Mouse (Mus musculus): ENCODE measurements around the gene Vmn2r85. TPM values are rescaled to one million over a fixed set of nuclear protein-coding genes. Genes with fewer than 3 reads are reported as not detected.
"Not testable (repeated sequence)": the region's sequence is repeated elsewhere in the genome, so short reads cannot be mapped to it uniquely, and the experiment has no call there.

Vmn2r85 gene
- polyA plus RNA-seq (2017; shearing (Covaris generic)): under 1 TPM in 1 of 3 experiments, not detected in 2; 0.21 TPM

DNA sequence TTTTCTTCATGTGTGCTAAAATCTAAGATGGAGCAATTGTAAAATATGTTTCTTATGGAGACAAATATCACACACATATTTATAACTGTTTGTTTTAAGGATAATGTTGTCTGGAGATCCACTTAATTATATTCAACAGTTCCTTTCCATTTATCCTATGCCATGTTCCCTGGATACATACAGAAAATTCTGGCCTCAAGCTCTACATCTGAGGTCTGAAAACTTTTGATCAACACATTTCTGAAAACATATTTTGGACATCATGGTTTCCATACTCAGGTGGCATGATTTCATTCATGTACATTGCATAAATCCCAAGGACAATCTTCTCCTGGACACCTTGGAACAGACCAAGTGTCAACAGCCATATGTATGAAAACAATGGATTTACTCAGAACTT is at the start of gene Vmn2r85:
Gene Vmn2r85 (minus strand): TSS at position 101 of the 400 bp plus-strand sequence.
- ATAC-seq: not testable (repeated sequence)

DNA sequence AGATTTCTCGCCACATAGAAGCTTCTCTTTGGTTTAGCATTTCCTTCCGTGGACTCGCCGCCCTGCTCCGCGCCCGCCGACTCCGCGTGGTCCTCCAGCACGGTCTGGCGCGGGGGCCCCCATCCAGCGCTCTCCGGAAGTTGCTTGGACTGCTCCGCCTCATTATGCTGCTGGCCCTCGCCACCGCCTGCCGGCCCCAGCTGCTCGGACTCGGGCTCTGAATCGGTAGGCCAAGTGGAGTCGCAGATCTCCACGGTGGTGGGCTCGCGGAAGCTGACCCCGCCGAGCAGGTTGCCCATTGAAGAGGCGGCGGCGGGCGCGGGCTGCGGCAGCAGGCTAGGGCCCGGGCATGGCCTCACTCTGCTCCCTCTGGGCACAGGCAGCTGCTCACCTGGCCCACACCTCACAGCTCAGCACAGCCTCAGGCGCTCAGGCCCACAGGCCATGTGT is 40.8 kb upstream of the Vmn2r85 start:
- no peak for ATAC-seq

DNA sequence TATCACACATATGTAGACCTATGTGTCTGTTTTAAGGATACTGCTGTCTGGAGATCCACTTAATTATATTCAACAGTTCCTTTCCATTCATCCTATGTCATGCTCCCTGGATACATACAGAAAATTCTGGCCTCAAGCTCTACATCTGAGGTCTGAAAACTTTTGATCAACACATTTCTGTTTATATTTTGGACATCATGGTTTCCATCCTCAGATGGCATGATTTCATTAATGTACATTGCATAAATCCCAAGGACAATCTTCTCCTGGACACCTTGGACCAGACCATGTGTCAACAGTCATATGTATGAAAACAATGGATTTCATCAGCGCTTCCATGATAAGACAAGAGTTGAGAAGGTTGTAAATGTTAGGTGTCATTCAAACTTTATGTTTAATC is 26.4 kb upstream of the Vmn2r85 start, which contains the start of gene Vmn2r86:
Gene Vmn2r86 (minus strand): TSS at position 101 of the 400 bp plus-strand sequence.
- ATAC-seq: not testable (repeated sequence)

DNA sequence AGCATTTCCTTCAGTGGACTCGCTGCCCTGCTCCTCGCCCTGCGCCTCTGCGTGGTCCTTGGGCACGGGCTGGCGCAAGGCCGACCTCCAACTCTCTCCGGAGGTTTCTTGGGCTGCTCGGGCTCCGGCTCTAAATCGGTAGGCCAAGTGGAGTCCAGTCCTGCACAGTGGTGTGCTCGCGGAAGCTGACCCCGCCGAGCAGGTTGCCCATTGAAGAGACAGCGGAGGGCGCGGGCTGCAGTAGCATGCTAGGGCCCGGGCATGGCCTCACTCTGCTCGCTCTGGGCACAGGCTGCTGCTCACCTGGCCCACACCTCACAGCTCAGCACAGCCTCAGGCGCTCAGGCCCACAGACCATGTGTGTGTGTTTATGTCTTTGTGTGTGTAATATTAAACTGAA is 15.3 kb upstream of the Vmn2r85 start:
- no peak for ATAC-seq

DNA sequence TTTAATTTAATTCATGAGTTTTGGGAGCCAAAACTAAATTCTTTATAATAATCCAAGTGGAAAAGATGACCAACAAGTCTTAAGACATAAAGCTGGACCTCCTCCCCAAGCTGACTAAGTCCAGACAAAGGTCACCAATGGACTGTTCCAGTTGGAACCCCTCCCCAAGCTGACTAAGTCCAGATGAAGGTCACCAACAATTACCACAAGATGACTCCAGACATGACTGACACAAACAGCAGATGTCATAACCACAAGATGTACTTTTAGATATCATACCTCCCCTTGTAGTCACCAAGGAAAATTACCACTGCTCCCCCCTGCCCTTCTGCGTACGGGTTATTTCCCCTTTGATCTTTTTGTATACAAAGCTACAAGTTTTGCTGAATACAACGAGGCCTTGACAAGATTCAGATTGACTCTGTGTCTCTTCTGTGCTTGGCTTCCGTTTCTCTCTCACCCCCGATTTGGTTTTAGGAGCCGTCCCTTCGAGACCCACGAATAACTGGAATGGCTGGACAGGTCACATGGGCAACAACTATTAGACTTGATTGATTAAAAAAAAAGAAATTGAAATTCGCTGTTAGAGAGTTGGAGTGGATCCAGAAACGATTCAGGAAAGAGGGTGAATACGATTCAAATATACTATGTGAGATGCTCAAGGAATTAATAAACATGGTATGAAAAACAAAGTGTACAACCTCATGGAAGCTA is 4.8 kb upstream of the Vmn2r85 start:
- ATAC-seq: not testable (repeated sequence)

DNA sequence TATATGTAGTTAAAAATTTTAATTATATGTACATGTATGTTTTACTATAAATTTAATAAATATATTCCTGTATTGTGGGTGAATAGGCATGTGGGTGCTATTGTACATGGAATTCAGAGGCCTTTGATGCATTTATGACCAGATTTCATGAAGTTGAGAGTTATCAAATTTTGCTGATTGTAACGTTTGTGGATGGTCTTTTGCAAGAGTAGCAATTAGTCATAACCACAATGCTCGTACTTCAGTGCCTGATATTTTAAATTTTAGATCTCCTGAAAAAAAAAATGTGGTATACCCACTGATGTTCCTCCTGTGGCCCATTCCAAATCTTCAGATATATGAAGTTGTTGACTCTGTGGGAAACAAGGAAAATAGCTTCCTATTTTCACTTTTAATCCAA is 7.1 kb downstream of the Vmn2r85 start:
- not testable (repeated sequence) for ATAC-seq

DNA sequence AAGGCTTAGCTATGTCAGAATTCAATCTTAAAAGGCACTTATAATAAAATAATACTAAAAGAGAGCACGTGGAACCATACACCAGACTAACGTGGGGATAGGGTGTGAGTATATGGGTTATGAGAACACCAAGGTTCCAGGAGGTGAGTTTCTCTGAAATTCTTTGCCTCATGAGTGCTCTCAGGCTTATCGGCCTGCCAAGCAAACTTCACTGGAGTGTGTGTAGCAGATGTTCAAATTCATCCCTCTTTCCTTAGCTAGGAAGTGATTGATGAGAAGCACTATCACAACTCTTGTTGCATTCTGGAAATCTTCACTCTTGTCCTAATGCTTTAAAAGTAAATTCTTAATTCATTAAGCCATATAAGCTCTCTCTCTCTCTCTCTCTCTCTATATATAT is 9.1 kb downstream of the Vmn2r85 start:
- no peak for ATAC-seq

DNA sequence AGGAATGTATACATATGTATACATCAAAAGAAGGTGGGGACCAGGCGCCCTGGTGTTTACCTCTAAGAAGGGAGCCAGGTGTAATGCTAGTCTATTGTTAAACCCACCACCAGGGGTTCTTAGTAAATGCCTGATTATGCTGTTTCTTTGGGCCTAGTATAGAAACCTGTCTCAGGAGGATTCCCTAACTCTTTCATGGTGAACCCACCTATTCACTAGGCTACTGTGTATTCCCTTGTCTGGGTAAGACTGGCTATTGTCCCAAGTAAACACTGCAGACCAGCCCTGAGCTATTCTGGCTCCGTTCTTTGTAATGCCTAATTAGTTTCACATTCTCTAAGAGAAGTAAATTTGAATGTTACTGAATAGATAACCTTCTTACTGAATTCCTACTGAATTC is 9.5 kb downstream of the Vmn2r85 start:
- not testable (repeated sequence) for ATAC-seq

DNA sequence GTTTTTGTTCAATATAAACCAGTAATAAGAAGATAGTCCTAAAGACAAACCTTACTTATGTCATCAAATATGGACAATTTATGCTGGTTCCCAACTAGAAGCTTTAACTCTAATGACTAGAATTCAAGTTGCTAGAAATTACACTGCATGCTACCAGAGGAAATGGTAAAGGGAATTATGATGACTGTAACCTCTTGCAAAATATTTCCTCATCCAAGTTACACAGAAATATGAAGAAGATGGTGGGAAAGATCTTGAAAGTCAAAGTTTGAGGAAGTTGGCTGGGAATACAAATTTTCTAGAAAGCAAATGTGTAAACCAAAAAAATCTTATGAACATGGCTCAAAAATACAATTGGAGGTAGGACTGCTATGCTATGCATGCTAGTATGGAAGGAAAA is 13.2 kb downstream of the Vmn2r85 start:
- ATAC-seq: not testable (repeated sequence)

DNA sequence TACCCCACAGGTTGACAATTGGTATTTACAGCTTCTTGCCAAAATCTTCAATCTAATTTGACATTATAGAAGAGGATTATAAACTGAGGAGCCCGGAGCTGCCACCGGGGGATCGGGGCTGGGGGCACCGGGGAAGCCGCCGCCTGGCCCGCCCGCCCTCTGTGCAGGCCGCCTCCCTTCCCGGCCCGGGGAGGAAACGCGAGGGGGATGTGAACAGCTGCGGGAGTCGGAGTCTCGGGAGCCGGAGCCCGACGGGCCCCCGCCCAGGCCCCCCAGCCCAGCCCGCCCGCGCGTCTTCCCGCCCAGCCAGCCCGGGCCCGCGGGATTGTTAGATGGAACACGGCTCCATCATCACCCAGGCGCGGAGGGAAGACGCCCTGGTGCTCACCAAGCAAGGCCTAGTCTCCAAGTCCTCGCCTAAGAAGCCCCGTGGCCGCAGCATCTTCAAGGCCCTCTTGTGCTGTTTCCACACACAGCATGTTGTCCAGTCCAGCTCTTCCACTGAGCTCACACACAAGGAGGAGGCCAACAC is 17.3 kb downstream of the Vmn2r85 start:
- ATAC-seq: not testable (repeated sequence)

DNA sequence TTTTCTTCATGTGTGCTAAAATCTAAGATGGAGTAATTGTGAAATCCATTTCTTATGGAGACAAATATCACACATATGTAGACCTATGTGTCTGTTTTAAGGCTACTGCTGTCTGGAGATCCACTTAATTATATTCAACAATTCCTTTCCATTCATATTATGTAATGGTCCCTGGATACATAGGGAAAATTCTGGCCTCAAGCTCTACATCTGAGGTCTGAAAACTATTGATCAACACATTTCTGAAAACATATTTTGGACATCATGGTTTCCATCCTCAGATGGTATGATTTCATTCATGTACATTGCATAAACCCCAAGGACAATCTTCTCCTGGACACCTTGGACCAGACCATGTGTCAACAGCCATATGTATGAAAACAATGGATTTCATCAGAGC is 35.3 kb downstream of the Vmn2r85 start, which contains the start of gene Vmn2r84:
Gene Vmn2r84 (minus strand): TSS at position 101 of the 400 bp plus-strand sequence.
- ATAC-seq: no peak

DNA sequence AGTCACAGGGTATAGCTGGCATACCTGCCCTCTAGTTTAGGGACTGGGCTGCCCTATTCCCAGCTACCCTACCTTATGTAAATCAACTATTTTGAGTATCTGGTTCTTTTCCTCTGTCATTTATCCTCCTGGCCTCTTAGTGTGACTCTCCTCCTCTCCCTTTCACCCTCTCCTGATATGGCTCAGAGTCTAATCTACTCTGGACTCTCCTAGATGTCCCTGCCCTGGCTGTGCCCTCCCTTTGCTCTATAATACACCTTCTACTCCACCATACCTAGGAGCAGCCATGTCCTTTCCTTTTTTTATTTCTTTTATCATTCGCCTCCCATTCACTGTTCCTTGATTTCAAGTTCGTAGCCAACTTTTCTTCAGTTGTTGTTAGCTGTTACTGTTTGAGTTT is 54.4 kb downstream of the Vmn2r85 start:
- ATAC-seq: no peak

DNA sequence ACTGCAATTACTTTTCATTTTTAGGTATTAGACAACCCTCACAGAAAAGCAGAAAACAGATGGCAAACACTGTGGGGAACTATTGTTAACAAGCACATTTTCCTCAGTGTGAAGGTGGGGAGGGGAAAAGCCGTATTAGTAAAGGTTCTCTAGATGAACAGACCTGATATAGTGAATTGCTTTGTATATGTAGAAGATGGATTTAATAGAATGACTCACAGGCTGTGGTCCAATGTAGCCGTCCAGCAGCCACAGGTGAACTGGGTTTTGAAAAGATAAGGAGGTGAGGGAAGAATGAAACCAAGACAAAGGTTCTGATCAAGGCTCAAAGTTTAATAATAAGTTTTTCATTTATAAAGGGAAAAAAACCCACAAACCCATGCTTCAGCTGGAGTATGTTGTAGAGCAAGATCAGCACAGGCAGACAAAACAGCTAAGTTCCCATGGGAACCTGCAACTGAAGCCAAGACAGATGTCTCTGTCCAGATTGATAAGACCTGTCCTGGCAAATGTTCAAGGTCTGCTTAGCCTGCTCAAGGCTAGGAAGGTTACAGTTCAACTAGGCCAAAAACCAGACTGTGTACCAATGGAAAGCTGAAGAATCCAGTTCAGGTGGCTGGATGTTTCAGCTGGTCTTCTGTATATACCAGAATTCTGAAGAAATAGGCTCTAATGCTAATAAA is 56.9 kb downstream of the Vmn2r85 start:
- no peak for ATAC-seq

DNA sequence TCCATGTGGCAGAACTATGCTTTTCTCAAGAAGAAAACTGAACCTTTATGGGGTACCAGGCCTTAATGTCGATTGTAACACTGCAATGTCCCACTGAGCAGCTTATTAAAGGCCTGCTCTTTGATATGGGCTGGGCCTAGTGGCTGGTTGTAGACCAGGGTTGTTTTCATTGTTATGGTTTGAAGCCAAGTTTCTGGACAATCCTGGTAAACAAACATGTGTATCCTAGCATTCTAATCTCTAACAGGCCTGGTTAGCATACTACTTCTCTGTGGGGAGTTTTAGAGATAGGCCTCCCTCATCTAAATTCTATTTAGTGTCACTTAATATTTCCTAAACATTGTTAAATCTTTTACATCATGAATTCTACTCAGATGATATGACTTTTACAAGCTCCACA is 57.9 kb downstream of the Vmn2r85 start:
- ATAC-seq: no peak

DNA sequence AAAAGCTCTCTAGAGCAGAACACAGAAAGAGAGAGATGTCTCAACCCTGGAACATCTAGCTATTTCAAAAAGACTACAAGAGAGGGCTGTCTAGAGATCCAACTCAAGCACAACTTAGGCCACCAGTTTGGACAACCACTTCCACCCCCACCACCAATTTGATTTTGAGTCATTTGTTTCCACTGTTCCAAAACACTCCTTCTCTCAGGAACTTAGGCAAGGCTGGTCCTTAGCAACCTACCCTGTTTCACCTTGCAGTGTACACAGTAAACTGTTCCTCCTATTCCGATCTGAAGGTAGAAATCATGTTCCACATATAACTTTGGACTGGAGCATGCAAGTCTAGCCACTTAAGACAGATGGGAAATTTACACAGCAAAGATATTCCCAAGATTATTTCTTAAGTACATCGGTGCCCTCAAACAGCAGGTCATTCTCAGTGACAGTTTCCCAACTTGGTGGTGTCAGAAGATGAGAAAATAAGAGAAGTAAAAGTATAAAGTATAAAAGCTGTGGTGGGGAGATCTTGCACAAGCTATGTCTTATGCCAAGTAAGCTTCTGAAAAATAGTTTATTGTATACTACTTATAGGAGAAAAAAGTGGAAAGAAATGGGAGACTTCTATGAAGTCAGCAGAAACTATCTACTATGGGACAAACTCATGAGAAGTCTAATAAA is 59.4 kb downstream of the Vmn2r85 start:
- no peak for ATAC-seq

DNA sequence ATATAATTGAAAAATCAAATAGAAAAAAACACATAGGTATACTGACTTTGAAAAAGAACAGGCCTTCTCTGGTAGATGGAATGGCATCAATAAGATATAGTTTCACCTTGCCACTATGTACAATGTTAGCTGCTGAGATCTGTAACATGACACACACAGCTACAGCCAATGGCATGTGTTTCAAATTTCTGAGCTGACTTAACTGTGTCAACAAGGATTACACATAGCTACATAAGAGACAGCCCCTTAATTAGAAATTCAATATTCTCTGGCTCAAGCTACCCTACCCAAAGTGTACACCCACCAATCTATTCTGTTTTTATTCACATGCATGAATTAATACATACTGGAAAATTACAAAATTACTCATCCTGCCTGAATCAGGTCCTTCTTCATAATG is 61.1 kb downstream of the Vmn2r85 start:
- ATAC-seq: no peak

DNA sequence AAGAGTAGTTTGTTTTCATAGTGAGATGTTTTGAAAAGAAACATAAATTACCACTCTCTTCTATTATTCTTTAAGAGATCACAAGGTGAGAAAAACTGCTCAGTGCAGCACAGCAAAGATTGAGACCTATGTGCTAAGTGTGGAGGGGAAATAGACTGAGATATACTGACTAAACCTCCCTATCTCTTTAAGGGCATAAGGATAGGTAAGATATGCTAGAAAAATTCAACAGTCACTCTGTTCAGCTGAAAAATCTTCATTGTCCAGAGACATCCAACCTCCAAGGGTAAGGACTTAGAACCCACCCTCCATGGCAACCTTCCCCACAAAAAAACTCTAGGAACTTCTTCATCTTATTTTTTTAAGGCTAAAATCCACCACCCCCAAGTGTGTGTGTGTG is 64.7 kb downstream of the Vmn2r85 start:
- no peak for ATAC-seq

Other genes with a start within 250 kb of the Vmn2r85 start
- gene Olfr826, start 245.5 kb downstream of the Vmn2r85 start, polyA plus RNA-seq (2017; shearing (Covaris generic)): not detected
- not detected for gene Olfr827, start 215.3 kb downstream of the Vmn2r85 start, polyA plus RNA-seq (2017; shearing (Covaris generic))
- not detected for gene Neurod4, start 149.5 kb downstream of the Vmn2r85 start, polyA plus RNA-seq (2017; shearing (Covaris generic))
- gene Tespa1, start 106.8 kb downstream of the Vmn2r85 start, polyA plus RNA-seq (2017; shearing (Covaris generic)): 100 to 1,000 TPM; 183 to 507 (median 400) TPM
- gene Vmn2r84, start 35.4 kb downstream of the Vmn2r85 start, polyA plus RNA-seq (2017; shearing (Covaris generic)): 1 to 10 TPM; 1.2 to 2.5 (median 2.2) TPM
- gene Vmn2r86, start 26.3 kb upstream of the Vmn2r85 start, polyA plus RNA-seq (2017; shearing (Covaris generic)): under 1 TPM in 2 of 3 experiments, not detected in 1; 0.05 to 0.07 TPM
- not detected for gene Vmn2r87, start 67.7 kb upstream of the Vmn2r85 start, polyA plus RNA-seq (2017; shearing (Covaris generic))